Mouse (Mus musculus): ENCODE results near the gene Gm16430. TPM values are rescaled to one million over a fixed set of nuclear protein-coding genes. Genes with fewer than 3 reads are reported as not detected.
"Not testable (repeated sequence)": the region's sequence is repeated elsewhere in the genome, so short reads cannot be mapped to it uniquely, and the experiment has no call there.

Gm16430 gene
- polyA plus RNA-seq (2016; fragmentation: Nextera tagmentation; extraction: Ambion mirVana) = not detected in 2 replicates

DNA sequence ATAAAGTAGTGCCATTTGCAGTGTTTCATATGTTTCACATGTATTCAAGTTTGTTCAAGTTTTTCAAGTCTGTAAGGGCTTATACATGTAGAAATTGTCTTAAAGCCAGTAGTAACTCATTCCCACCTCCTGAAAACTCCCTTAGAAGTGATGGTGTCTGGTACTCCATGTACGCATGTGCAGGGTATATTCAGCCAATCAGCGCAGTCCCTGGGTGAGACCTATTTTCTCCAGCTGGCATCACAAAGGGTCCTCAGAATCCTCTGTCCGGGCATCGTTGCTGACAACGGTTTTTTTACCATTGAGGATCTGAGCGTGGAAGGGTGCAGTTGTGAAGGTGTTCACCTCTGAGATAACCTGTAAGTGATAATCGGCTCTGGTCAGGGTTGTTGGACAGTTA is at the start of gene Gm16430:
Gm16430 (plus strand) TSS at position 301 of the 400 bp plus-strand sequence.
- not testable (repeated sequence) for H3K36me3 ChIP-seq; H3K27ac ChIP-seq; H3K4me2 ChIP-seq (replicated peaks); H3K4me3 ChIP-seq; H3K9ac ChIP-seq; H3K9me3 ChIP-seq; H3K27me3 ChIP-seq (replicated peaks); ATAC-seq (ENCODE audit: low FRiP score, low read depth); H3K4me1 ChIP-seq
- whole genome bisulfite sequencing = no CpG with 5 or more reads among the region's 7 CpGs

Other genes with a start within 250 kb of the Gm16430 start
- not detected in 2 replicates for gene Gm16405, start 91.0 kb upstream of the Gm16430 start, polyA plus RNA-seq (2016; fragmentation: Nextera tagmentation; extraction: Ambion mirVana)